Comparison of ENCODE assay signal across 23 mouse cellular contexts in the genomic region with DNA sequence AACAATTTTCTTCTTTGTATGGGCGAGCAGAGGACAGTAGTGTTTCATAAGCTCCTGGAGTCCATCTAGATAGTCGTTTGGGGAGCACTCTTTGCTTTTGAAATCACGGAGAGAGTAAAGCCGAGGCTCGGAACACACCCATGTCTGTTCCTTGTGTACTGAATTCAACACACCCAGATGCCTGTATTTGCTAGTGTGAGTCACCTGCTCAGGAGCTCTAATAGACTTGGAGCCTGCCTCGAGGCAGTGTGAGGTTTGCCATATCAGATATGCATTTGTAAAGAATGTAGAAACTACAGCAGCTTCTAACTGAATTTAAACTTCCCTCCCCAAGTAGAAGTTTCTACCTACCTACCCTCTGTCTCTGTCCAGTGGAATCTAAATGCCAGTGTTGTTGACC.
"Had no signal": no experiment of that assay in that cellular context is flagged by ENCODE, and none has a peak within 500 bp of the region (broad histone marks: within the 10 kb centered on the region; RNA-seq: fewer than 3 reads in every experiment).

No protein-coding gene starts in this region.

- H3K4me3 ChIP-seq: kidney, embryonic 15.5 days; limb, embryonic 12.5 days; limb, embryonic 15.5 days; liver, embryonic 12.5 days; liver, embryonic 15.5 days; megakaryocyte, embryonic 14.5 days; midbrain, embryonic 10.5 days; midbrain, embryonic 13.5 days; myocyte; neural tube, embryonic 13.5 days had no signal

- ATAC-seq: hindbrain, postnatal 0 days; inflammation-experienced regulatory T-cells, adult 6 months; liver, embryonic 12.5 days; midbrain, embryonic 13.5 days; midbrain, embryonic 16.5 days had no signal

- H3K27me3 ChIP-seq: kidney, embryonic 15.5 days; limb, embryonic 15.5 days; liver, embryonic 12.5 days; liver, embryonic 15.5 days; megakaryocyte, embryonic 14.5 days; midbrain, embryonic 13.5 days; neural tube, embryonic 13.5 days had no signal

- H3K9ac ChIP-seq: kidney, embryonic 15.5 days; limb, embryonic 12.5 days; limb, embryonic 15.5 days; liver, embryonic 12.5 days; liver, embryonic 15.5 days; midbrain, embryonic 13.5 days; neural tube, embryonic 13.5 days had no signal

- DNase-seq: kidney, adult 11 months; kidney, adult 8-10 months; kidney, postnatal 10 days; kidney, postnatal 4 days; left cerebral cortex, postnatal 4 days; lung, adult 2 months; retina, postnatal 1 day; right cerebral cortex, postnatal 25 days; spleen, adult 18-20 months; thymus, postnatal 25 days had no signal

- H3K4me1 ChIP-seq: limb, embryonic 15.5 days; liver, embryonic 12.5 days; liver, embryonic 15.5 days; megakaryocyte, embryonic 14.5 days had no signal

- H3K4me2 ChIP-seq: kidney, embryonic 15.5 days; limb, embryonic 12.5 days; limb, embryonic 15.5 days; liver, embryonic 12.5 days; liver, embryonic 15.5 days; midbrain, embryonic 13.5 days; neural tube, embryonic 13.5 days had no signal

- H3K9me3 ChIP-seq: kidney, embryonic 15.5 days; limb, embryonic 12.5 days; limb, embryonic 15.5 days; liver, embryonic 12.5 days; liver, embryonic 15.5 days; midbrain, embryonic 10.5 days; midbrain, embryonic 13.5 days; neural tube, embryonic 13.5 days had no signal

- H3K27ac ChIP-seq: hindbrain, postnatal 0 days; kidney, embryonic 15.5 days; limb, embryonic 12.5 days; limb, embryonic 15.5 days; liver, embryonic 12.5 days; liver, embryonic 15.5 days; midbrain, embryonic 10.5 days; midbrain, embryonic 13.5 days; neural tube, embryonic 13.5 days had no signal
